Mouse (Mus musculus) forebrain, embryonic 14.5 days (tissue): ENCODE measurements around the gene Npy1r. TPM values are rescaled to one million over a fixed set of nuclear protein-coding genes. Genes with fewer than 3 reads are reported as not detected.

Source experiments
- ATAC-seq: fragments of 200-750 bp; cut with Nextera tagmentation; 2 replicates; pipeline ENCODE4 v1.8.0; 2017; ENCODE audit warnings: mild to moderate bottlenecking, moderate library complexity
- DNase-seq: peaks from one replicate; pipeline ENCODE4 v3.0.0-alpha.2; 2015; ENCODE audit warnings: low spot score
- H3K27ac ChIP-seq: fragments of 300-500 bp; sonication (generic); 2 replicates; pipeline ENCODE4 v1.5.1; 2014; ENCODE audit warnings: low read depth, mild to moderate bottlenecking, control low read depth, low read length, moderate library complexity
- H3K27me3 ChIP-seq: fragments of 300-500 bp; sonication (generic); replicated peaks from 2 replicates; pipeline ENCODE4 v1.6.1; 2014; ENCODE audit warnings: low read length, control low read depth, mixed read lengths; ENCODE audit not compliant: control insufficient read depth, insufficient read depth
- H3K36me3 ChIP-seq: fragments of 300-500 bp; sonication (generic); 2 replicates; pipeline ENCODE4 v1.6.1; 2014; ENCODE audit warnings: low read length, control low read depth; ENCODE audit not compliant: control insufficient read depth, insufficient read depth
- H3K4me1 ChIP-seq: fragments of 300-500 bp; sonication (generic); 2 replicates; pipeline ENCODE4 v1.6.1; 2014; ENCODE audit warnings: antibody characterized with exemption, low read length, control low read depth; ENCODE audit not compliant: control insufficient read depth, insufficient read depth
- H3K4me2 ChIP-seq: fragments of 300-500 bp; sonication (generic); 2 replicates; pipeline ENCODE4 v1.6.1; 2014; ENCODE audit warnings: mild to moderate bottlenecking, control low read depth, low read length
- H3K4me3 ChIP-seq: fragments of 300-500 bp; sonication (generic); 2 replicates; pipeline ENCODE4 v1.5.1; 2014; ENCODE audit warnings: low read depth, low read length, control low read depth
- H3K9ac ChIP-seq: fragments of 300-500 bp; sonication (generic); 2 replicates; pipeline ENCODE4 v1.6.1; 2014; ENCODE audit warnings: mild to moderate bottlenecking, low read length, control low read depth, moderate library complexity
- H3K9me3 ChIP-seq: fragments of 300-500 bp; sonication (generic); replicated peaks from 2 replicates; pipeline ENCODE4 v1.6.1; 2016; ENCODE audit warnings: low read length, control low read depth, mixed read lengths; ENCODE audit not compliant: control insufficient read depth
- WGBS: fragments of 180-500 bp; shearing (Covaris S2); extraction: QIAGEN DNeasy Blood & Tissue Kit; methylation state at CpG from one replicate; pipeline ENCODE4 v1.1.7; 2014; 5-methylcytosine and 5-hydroxymethylcytosine counted together
- polyA plus RNA-seq: library from polyadenylated mRNA; unstranded; fragments of >200 nt; fragmentation: Nextera tagmentation; extraction: Ambion mirVana; gene quantifications from 2 replicates; pipeline ENCODE4 v1.2.1, GENCODE M21; 2014

The Npy1r gene
- polyA plus RNA-seq, 1 experiment from 2014 or later: 2.3 TPM

- no peak overlapping the region for H3K9ac ChIP-seq
- H3K36me3 ChIP-seq: no peaks in the 10 kb centered on the region
- no peaks in the 10 kb centered on the region for H3K27me3 ChIP-seq
- no peak for ATAC-seq
- no peak overlapping the region for H3K27ac ChIP-seq
- no peaks in the 10 kb centered on the region for H3K4me1 ChIP-seq
- H3K9me3 ChIP-seq: no peaks in the 10 kb centered on the region
- no peak overlapping the region for H3K4me3 ChIP-seq
- no peak overlapping the region for H3K4me2 ChIP-seq
- 94% methylated on average over 7 of the region's 7 CpGs for WGBS
- DNase-seq: no peak
Measured at GRCm38 (mm10) chr8:66714324-66714975, 17.5 kb downstream of the Npy1r start.

- no peaks in the 10 kb centered on the region for H3K36me3 ChIP-seq
- H3K27me3 ChIP-seq: no peaks in the 10 kb centered on the region
- WGBS: 86% methylated on average over 2 of the region's 2 CpGs
- H3K4me3 ChIP-seq: no peak overlapping the region
- no peaks in the 10 kb centered on the region for H3K4me1 ChIP-seq
- no peak overlapping the region for H3K9ac ChIP-seq
- no peak overlapping the region for H3K4me2 ChIP-seq
- no peaks in the 10 kb centered on the region for H3K9me3 ChIP-seq
- no peak for DNase-seq
- no peak overlapping the region for H3K27ac ChIP-seq
- ATAC-seq: no peak
Measured at GRCm38 (mm10) chr8:66722835-66723234, 25.8 kb downstream of the Npy1r start.

GRCm38 (mm10) chr8:66729446-66729845, 32.5 kb downstream of the Npy1r start:
- ATAC-seq: no peak
- Histone ChIP-seq H3K27me3 (no peaks in the 10 kb centered on the region), H3K27ac (no peak overlapping the region), H3K4me3 (no peak overlapping the region), H3K4me2 (no peak overlapping the region), H3K4me1 (no peaks in the 10 kb centered on the region), H3K9me3 (no peaks in the 10 kb centered on the region), H3K36me3 (no peaks in the 10 kb centered on the region), H3K9ac (no peak overlapping the region)
- 2% methylated on average over 7 of the region's 7 CpGs for WGBS
- peak; percentile 1 for DNase-seq

- H3K4me2 ChIP-seq: no peak overlapping the region
- DNase-seq (no peak), ATAC-seq (no peak)
- H3K27ac ChIP-seq: no peak overlapping the region
- no peaks in the 10 kb centered on the region for H3K36me3 ChIP-seq
- H3K9me3 ChIP-seq: no peaks in the 10 kb centered on the region
- H3K9ac ChIP-seq: no peak overlapping the region
- H3K4me1 ChIP-seq: no peaks in the 10 kb centered on the region
- no peaks in the 10 kb centered on the region for H3K27me3 ChIP-seq
- 58% methylated on average over 5 of the region's 5 CpGs for WGBS
- H3K4me3 ChIP-seq: no peak overlapping the region
Measured at GRCm38 (mm10) chr8:66731957-66732356, 35.0 kb downstream of the Npy1r start.

- ATAC-seq: no peak
- no peaks in the 10 kb centered on the region for H3K27me3 ChIP-seq
- 75% methylated on average over 1 of the region's 1 CpGs for WGBS
Measured at GRCm38 (mm10) chr8:66742359-66742758, 45.4 kb downstream of the Npy1r start.

GRCm38 (mm10) chr8:66745612-66746011, 48.6 kb downstream of the Npy1r start:
- DNase-seq (no peak), ATAC-seq (no peak)
- Histone ChIP-seq H3K4me1 (no peaks in the 10 kb centered on the region), H3K27ac (no peak overlapping the region), H3K9ac (no peak overlapping the region), H3K9me3 (no peaks in the 10 kb centered on the region), H3K27me3 (no peaks in the 10 kb centered on the region), H3K36me3 (no peaks in the 10 kb centered on the region), H3K4me2 (no peak overlapping the region), H3K4me3 (no peak overlapping the region)
- WGBS: 88% methylated on average over 3 of the region's 3 CpGs

More at GRCm38 (mm10) chr8:66742359-66742758, 45.4 kb downstream of the Npy1r start:
- DNase-seq: no peak
- Histone ChIP-seq H3K9me3 (no peaks in the 10 kb centered on the region), H3K9ac (no peak overlapping the region), H3K36me3 (no peaks in the 10 kb centered on the region), H3K4me3 (no peak overlapping the region), H3K4me2 (no peak overlapping the region), H3K27ac (no peak overlapping the region), H3K4me1 (no peaks in the 10 kb centered on the region)

- no peak overlapping the region for H3K4me3 ChIP-seq
- no peaks in the 10 kb centered on the region for H3K27me3 ChIP-seq
- no peaks in the 10 kb centered on the region for H3K4me1 ChIP-seq
- no peaks in the 10 kb centered on the region for H3K9me3 ChIP-seq
- DNase-seq: no peak
- H3K27ac ChIP-seq: no peak overlapping the region
- no peaks in the 10 kb centered on the region for H3K36me3 ChIP-seq
- 66% methylated on average over 2 of the region's 2 CpGs for WGBS
- no peak overlapping the region for H3K4me2 ChIP-seq
- no peak for ATAC-seq
- H3K9ac ChIP-seq: no peak overlapping the region
Measured at GRCm38 (mm10) chr8:66751621-66752020, 54.6 kb downstream of the Npy1r start.

- Histone ChIP-seq H3K4me2 (no peak overlapping the region), H3K9ac (no peak overlapping the region), H3K27me3 (no peaks in the 10 kb centered on the region), H3K4me1 (no peaks in the 10 kb centered on the region), H3K4me3 (no peak overlapping the region), H3K36me3 (no peaks in the 10 kb centered on the region), H3K9me3 (no peaks in the 10 kb centered on the region), H3K27ac (no peak overlapping the region)
- DNase-seq (no peak), ATAC-seq (no peak)
- 98% methylated on average over 2 of the region's 2 CpGs for WGBS
Measured at GRCm38 (mm10) chr8:66756161-66756560, 59.2 kb downstream of the Npy1r start.
